Mouse (Mus musculus): ENCODE data around the gene Ap2b1. TPM values are rescaled to one million over a fixed set of nuclear protein-coding genes. Genes with fewer than 3 reads are reported as not detected.
"Not testable (repeated sequence)": the region's sequence is repeated elsewhere in the genome, so short reads cannot be mapped to it uniquely, and the experiment has no call there.

The Ap2b1 gene
- total RNA-seq, 2 experiments from 2014 or later = 329 to 361 TPM

DNA sequence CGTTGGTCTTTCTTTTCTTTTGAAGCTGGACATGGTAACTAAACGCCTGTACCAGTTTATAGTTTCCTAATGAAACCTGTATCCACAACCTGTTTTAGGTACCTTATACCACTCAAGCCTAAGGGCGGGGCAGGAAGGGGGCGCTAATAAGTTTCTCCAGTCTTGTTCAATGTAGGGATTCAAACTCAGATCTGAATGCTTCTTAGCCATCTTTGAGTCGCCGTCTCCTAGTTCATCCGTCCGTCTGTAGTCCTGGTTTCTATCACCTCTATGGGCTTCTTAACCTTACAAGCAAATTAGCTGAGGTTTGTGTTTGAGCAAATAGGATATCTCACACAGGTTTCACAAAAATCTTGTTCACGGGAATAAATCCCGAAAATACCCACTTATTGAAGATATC, 3.3 kb downstream of the Ap2b1 start:
- no peak for DNase-seq

DNA sequence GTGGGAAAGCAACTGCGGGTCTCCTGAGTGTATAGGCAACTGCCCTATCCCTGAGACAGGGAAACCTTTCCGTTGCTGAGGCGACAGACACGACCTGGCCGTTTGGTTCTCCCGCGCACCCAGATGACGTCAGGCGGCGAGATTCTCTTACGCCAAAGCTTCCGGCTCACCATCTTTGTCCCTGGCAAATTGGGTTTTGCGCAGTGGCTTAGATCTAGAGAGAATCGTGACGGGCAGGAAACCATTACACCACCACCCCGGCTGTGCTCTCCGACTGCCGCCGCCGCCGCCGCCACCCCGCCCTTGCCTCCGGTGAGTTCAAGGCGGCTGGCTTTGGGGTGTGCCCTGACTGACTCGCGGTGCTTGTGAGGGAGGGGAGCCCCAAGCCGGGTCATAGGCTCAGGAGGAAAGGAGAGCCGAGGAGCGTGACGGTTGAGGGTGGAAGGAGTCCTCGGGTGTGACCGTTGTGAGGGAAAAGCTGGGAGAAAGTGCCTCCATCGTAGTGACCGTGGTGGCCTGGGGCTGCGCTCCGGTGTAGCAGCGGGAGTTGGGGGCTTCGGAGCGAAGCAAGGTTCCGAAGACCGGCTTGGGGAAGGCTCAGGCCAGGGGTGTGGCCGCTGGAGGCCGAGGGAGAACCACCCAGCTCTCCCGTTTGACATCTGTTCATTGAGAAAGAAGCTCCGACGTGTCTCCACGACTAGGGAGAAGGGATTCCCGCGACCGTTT, 3.9 kb downstream of the Ap2b1 start, which contains the start of gene Pex12:
Gene Pex12, minus strand, starts transcription at position 61 of the 726 bp plus-strand sequence.
- DNase-seq = peak; percentile 92 to 93

DNA sequence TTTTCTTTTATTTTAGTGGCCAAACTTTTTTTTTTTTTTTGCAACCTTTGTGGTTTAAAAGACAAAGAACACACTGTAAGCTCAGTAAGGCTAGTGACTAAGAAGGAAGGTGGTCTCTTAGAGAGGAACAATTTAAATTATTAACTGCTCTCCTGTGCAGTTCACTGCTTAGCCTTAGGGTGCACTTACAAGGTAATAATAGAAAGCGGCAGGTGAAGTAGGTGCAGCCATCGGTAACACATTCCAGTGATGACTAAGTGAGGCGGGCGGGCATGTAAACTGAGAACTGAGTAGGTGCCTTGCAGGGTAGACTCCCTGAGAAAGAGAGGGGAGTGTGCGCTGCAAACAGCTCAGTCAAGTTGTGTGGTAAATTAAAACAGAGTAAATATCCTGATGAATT, 4.9 kb downstream of the Ap2b1 start:
- DNase-seq = no peak

DNA sequence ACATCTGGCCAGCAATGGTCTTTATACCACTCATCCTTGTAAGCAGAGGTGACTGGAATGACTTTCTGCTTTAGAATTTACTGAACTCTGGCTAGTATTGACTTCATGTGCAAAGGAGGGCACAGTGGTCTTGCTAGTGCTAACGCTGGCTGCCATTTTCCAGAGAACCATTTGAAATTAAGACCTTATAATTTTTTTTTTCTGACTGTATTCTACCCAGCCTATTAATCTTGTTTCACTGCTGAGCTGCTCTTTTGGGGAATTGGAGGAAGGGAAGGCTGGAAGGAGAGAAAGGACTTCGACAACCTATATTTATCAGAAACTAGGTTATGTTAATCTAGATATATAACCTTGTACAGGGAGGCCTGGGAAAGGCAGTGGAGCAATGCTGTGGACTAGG, 5.7 kb downstream of the Ap2b1 start:
- no peak for DNase-seq

DNA sequence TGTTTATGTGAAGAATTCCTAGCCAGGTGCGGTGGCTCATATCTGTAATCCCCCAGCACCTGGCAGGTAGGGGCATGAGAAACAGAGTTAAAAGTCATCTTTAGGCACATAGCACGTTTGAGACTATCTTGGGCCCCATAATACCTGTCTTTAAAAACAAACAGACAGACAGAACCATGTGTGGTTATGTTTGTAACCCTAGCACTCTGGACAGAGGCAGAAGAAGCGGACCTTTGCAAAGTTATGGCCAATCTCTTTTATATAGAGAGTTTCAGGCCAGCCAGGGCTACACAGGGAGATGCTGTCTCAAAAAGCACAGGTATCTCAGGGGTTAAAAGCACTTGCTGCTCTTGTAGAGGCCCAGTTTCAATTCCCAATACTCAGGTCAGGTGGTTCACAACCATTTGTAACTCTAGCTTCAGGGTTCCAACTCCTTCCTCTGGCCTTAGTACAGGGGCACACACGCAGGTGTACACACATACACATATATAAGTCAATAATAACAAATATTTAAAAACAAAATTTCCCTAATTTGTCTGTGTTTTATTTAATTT, 8.0 kb downstream of the Ap2b1 start:
- no peak for DNase-seq

DNA sequence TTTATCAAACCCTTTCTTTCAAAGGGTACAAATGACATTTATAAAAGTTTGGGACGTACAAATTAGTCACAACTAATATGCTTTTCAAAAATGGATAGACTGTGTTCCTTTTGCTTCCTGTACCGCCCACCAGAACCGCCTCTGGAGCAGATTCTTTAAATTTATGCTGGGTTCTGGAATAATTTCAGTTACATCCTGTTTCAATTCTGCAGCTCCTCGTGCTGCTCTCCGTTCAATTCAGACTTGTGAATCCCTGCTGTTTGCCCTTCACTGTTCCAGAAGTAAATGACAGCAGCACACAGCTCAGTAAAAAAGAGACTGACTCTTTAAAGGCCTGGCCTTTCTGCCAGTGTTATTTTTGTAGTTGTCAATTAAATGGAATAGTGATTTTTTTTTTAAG, 13.6 kb downstream of the Ap2b1 start:
- DNase-seq = peak; percentile 48 to 49

DNA sequence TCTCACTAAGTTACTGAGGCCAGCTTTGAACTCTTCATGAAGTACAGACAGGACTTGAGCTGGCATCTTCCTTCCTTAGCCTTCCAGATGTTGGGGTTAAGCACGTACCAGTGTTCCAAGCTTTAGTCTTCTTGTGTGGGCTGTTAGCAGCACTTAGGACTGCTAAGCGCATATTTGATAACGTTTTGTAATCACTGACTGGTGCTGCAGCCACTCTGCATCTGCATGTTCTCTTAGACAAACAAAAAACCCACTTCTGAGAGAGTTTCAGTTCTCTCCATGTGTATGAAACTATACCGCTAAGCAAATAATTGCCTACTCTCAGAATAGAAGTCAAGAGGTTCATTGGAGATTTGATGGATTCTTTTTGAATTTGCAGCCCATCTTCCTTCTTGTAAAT, 20.2 kb downstream of the Ap2b1 start:
- no peak for DNase-seq

DNA sequence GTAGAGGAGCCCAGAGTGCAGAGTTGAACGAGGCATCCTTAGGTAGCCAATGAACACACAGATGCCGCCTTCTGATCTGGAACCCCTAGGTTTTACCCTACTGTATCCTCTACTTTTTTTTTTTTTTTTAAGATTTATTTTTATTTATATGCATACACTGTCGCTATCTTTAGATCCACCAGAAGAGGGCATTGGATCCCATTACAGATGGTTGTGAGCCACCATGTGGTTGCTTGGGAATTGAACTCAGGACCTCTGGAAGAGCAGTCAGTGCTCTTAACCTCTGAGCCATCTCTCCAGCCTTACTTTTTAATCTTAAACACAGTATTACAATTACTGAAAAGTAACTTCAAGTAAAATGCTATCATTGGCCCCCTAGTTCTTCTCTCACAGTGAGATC, 27.9 kb downstream of the Ap2b1 start:
- not testable (repeated sequence) for DNase-seq

DNA sequence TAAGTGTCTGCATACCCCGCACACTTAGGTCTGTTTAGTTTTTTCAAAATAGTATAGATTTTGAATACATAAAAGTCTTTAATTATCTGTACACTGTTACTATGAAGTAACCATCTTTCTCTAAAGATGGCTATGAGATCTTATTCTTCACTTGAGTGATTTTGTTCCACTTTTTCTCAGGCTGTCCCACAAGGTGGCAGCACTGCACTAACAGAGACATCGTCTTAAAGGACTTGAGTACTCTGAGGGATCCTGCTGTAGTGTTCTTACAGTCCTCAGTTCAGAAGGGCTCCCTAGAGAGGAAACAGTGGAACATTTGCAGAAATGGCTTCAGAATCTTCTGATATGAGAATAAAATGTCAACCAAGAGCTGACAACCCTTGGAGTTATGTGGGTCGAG, 28.6 kb downstream of the Ap2b1 start:
- peak in 1 of 2 experiments; percentile 29 for DNase-seq

DNA sequence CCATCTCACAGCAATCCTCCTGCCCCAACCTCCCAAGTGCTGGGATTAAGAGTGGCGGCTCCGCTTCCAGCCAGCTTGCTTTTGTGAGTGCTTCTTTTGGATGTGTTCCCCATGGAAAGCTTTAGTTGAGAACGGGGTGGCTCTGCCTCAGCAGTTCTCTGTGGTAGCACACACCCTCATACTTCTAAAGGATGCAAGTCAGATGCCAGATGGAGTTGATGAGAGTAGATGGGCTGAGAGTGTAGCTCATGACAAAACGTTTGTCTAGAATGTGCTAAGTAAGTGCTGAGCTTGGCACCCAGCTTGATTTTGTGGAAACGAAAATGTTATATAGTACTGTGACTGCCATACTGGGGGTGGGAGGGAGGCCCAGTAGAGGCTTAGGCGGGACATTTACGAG, 37.0 kb downstream of the Ap2b1 start:
- peak; percentile 7 to 24 for DNase-seq

DNA sequence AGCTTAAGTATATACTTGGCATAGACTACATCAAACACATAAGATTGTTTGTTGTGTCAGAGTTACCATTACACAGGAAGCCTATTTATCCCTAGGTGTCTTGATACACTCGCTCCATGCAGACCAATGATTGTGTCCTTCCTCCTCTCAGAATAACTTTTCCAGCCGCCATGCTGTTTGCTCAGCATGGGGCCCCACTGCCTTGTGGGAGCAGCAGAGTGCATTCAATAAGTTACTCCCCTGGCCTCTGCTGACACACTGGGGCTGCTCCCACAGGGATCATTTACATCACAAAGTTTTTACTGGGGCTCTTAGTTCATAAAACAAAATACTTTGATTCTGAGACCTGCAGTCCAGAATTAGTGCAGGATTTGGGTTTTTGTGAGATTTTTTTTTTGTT, 40.9 kb downstream of the Ap2b1 start:
- DNase-seq = no peak

DNA sequence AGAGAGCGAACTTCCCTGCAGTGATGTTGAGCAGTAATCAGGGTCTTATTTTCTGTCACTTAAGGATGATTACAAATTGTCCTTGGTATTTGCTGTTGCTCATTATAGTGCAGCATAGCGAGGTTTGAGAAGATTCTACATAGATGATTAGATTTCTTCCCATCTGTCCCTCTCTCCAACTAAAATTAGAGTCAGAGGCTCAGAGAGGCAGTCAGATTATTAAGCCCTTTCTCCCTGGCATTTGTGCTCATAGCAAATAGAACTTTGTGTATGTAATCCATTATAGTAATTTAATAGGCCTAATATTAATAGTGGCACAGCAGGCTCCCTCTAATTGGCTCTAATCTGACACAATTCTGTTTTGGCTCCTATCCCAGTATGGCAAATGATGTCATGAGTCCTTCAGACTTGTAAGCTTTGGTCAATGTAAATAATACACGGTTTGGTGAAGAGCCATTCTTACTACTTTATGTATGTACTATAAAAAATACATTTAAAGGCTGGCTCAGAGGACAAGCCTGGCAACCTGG, 43.0 kb downstream of the Ap2b1 start:
- DNase-seq = no peak

DNA sequence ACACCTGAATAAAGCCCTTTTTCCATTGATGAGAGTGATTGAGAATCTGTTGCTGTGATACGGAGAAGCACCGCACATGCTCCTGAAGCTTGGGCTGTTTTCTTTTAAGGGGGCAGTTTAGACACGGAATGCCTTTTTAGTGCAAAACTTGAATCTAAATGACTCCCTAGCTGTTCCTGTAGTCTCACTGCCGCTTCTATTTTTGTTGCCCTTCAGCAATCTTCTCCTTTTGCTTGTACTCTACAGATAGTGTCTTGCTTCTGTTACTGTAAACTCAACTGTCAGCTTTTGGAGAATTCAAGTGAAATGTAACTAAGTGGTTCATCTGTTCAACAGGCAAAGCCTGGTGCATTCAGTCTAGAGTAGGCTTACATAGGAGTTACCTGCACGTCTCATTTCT, 56.6 kb downstream of the Ap2b1 start:
- no peak for DNase-seq

DNA sequence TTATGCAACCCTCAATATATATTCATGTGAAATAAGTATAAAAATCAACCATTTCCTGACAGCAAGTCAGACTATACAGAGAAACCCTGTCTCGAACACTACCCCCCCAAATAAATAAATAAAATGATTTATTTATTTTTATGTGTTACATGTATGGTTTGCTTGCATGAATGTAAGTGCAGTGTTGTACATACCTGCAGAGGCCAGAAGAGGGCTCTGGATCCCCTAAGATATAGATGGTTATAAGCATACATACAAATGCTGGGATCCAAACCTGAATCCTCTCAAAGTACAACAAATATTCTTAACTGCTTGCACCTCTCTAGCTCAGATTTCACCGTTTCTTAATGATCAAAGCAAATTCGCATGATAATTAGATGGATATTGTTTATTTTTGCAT, 58.6 kb downstream of the Ap2b1 start:
- no peak for DNase-seq

DNA sequence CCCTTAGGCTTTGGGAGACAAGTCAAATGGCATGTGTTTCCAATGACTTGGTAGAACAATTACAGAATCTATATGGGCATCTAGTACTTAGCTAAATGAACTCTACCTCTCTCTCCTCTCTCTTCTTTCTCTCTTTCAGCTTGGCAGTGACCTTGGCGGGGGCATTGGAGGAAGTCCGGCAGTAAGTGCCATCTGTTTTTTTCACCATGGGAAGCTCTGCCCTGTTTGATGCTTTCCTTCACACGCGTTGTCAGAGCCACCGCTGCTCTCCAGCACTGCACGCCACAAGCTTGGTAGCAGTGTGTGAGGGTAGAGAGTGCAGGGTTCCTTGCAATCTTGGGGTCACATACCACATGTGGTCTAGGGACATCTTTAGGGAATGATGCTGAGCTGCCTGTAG, 65.8 kb downstream of the Ap2b1 start:
- no peak for DNase-seq

DNA sequence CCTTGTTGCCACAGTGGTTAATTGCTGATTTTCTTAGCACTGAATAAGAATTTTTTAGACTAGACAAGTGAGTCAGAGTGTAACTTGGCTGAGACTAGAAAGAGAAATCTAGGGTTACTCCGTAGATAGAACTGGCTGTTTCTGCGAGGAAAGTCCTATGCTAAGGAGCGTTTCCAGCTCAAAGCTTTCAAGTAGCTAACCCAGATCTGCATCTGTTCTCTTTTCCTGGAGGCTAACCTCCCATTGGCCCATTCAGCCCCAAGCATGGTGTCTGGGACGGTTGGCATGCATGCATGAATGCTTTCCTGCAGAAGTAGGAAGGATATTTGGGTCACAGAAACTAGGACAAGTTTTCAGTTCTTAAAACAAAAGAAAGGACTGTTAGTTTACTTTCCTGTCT, 72.4 kb downstream of the Ap2b1 start:
- peak in 1 of 2 experiments; percentile 11 for DNase-seq

DNA sequence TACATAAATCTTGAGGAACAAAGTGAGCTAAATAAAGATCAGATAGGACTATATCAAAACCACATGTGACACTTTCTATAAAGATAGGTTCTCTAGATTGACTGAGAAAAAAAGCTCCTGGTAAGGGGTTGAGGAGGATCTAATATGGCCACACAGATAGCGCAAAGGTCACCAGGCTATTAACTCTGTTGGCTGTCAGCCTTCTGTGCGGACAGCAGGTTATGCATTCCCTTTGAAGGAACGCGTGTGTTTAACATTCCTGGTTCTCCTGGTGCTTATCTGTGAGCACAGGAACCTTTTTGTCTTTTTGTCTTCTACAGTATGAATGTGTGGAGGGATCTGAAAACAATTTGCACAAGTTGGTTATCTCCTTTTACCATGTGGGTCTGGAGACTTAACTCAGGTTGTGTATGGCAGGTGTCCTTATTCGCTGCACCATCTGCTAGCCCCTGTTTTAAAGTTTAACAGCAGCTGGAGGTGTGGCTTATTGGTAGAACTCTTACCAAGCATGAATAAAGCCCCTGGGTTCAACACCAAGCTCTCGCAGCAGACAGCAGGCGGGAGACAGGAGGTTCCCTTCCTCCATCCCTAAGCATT, 81.0 kb downstream of the Ap2b1 start:
- DNase-seq = no peak

DNA sequence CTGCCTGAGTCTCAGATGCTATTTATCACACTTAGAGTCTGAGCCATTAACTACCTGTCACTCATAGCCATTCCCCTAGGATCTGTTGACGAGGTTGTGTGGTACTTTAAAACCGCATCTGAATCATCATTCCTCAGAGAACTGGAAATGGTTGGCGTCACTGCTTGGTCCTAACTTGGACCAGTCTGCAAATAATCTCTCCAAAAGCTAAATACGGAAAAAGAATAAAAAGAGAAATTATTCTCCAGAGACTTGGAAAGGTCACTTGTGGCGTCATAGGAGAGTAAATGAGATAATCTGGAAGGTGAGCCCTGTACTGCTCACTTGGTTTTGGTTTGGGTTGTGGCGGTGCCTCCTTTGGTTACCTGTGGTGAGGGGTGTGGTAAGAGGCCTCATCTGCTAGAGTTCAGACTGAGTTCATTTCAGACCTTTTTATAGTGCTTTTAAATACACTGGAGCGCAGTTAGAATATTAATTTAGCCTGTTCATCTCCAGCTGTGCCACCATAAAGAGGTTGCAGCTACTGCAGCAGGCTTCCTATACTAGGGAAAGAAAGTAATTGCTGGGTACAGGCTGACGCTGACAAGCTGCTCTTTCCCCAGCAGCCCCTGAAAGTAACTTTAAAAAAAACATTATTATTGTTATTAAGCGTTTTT, 84.2 kb downstream of the Ap2b1 start:
- no peak for DNase-seq

DNA sequence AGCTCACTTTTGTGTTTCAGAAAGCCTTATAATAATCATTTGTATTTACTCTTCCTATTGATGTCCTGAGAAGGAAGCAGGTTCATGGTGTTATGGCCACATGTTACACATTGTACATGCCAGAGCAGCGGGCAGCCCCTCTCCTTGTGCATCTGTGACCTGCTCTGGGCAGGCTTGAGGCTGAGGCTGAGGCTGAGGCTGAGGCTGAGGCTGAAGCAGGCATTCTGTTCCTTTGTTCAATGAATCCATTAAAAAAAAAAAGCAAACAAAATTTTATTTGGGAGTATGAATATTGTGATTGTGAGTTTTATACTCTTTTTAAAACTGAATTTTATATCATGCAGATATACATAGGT, 84.7 kb downstream of the Ap2b1 start:
- no peak for DNase-seq

DNA sequence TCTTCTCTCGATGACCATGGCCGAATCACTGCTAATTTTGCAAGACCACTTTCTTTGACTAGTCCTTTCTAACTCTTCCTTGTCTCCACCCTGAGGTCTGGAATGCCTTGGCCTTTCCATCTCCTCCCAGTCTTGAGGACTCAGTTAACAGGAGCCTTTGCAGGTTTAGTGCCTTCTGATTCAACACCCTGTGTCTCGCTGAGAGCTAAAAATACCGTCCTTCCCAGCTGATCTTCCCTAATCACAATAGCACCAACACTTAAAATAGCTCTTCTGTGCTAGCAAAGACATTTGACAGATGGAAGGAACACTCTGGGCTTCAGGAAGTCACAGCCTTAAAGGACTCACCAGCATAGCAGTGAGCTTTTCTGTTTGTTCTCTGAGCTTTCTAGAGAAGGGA, 94.2 kb downstream of the Ap2b1 start:
- DNase-seq = no peak

DNA sequence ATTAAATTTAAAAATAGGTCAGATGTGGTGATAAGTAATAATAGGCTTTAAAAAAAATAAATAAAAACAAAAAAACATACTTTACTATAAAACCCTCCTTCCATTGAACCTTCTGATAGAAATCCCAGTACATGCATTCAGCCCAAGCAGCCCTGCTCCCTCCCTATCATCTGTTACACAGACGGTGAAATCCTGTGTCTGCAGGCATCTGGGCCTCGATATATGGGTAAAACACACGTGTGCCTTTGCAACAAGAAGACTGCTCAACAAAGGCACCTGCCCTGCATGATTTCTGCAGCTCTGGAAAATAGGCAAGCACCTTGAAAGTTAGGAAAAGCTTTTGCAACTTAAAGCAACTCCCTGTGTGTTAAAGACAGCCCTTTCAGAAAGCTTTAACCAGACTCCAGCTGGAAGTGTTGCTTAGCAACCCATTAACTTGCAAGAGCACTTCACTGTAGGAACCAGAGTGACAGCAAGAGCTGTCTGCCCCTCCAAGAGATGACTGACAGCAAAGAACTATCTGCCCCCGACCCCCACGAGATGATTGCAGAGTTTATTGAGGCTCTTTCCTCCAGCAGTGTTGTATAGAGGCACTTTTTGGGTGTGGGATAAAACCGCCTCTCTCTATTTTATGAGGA, 96.1 kb downstream of the Ap2b1 start:
- DNase-seq = no peak

DNA sequence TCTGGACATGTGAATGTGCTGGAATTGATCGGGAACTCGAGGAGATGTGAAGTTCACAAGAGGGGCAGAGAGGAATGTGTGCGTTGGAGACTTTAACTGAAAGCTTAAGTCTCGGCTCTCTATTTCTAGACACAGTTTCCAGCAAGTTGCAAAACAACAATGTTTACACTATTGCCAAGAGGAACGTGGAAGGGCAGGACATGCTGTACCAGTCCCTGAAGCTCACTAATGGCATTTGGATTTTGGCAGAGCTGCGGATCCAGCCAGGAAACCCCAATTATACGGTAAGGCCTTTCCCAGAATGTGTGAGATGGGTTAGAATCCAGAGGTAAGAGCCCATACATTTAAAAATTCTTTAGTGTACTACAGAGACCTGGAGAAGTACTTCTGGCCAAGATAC, 98.8 kb downstream of the Ap2b1 start:
- no peak for DNase-seq

DNA sequence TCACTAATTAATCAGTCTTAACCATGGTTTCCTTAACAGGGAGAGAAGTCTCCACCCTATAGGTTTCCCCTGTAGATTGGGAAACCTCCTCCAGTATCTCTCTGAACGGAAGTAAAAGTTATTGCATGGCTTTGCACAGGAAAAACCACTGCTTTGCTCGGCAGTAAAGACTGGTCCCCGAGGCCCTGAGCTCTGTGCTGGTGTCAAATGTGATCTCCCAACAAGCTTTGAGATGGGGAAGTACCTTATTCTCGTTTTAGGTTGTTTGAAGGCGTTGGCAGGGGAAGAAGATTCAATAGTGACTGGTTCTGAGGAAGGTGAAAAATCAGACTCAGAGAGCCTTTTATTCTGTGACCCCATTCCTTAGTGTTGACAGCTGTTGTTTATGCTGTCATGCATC, 99.9 kb downstream of the Ap2b1 start:
- no peak for DNase-seq

All from layer of hippocampus, postnatal 36 days (tissue).